Mouse (Mus musculus) telencephalon, adult 2 months (tissue): Measurements from ENCODE around the gene Tmem63a.
"Not testable (repeated sequence)": the region's sequence is repeated elsewhere in the genome, so short reads cannot be mapped to it uniquely, and the experiment has no call there.

ENCODE experiments used
- DNase-seq: peaks from one replicate; pipeline ENCODE4 v3.0.0-alpha.2; 2011; ENCODE audit warnings: low read depth, low spot score

Gene Tmem63a

GRCm38 (mm10) chr1:180926286-180926685 is 15.9 kb upstream of the Tmem63a start:
- no peak for DNase-seq

GRCm38 (mm10) chr1:180929599-180929998 is 12.5 kb upstream of the Tmem63a start:
- DNase-seq = no peak

GRCm38 (mm10) chr1:180931106-180931505 is 11.0 kb upstream of the Tmem63a start:
- no peak for DNase-seq

- DNase-seq = no peak
Observed at GRCm38 (mm10) chr1:180933659-180934058, 8.5 kb upstream of the Tmem63a start.

GRCm38 (mm10) chr1:180934467-180935419 is 7.4 kb upstream of the Tmem63a start, which contains the start of gene Lefty1:
Gene Lefty1 (plus strand): TSS chr1:180935022.
- DNase-seq = no peak

GRCm38 (mm10) chr1:180936610-180937398 is 5.3 kb upstream of the Tmem63a start:
- not testable (repeated sequence) for DNase-seq

- DNase-seq = not testable (repeated sequence)
Observed at GRCm38 (mm10) chr1:180937631-180938030, 4.5 kb upstream of the Tmem63a start.

GRCm38 (mm10) chr1:180938781-180939180 is 3.4 kb upstream of the Tmem63a start:
- not testable (repeated sequence) for DNase-seq

GRCm38 (mm10) chr1:180940776-180941460 is 1.2 kb upstream of the Tmem63a start:
- DNase-seq = no peak

GRCm38 (mm10) chr1:180941726-180942125 is 418 bp upstream of the Tmem63a start:
- DNase-seq = no peak

GRCm38 (mm10) chr1:180943032-180943644 is 994 bp downstream of the Tmem63a start:
- no peak for DNase-seq

GRCm38 (mm10) chr1:180943896-180944295 is 1.8 kb downstream of the Tmem63a start:
- no peak for DNase-seq

- no peak for DNase-seq
Observed at GRCm38 (mm10) chr1:180944553-180944952, 2.4 kb downstream of the Tmem63a start.

- peak; percentile 57 for DNase-seq
Observed at GRCm38 (mm10) chr1:180945001-180945980, 3.1 kb downstream of the Tmem63a start.

- no peak for DNase-seq
Observed at GRCm38 (mm10) chr1:180946448-180946847, 4.3 kb downstream of the Tmem63a start.

- no peak for DNase-seq
Observed at GRCm38 (mm10) chr1:180952085-180952746, 10.1 kb downstream of the Tmem63a start.

GRCm38 (mm10) chr1:180952808-180953207 is 10.7 kb downstream of the Tmem63a start:
- no peak for DNase-seq

GRCm38 (mm10) chr1:180956401-180956800 is 14.3 kb downstream of the Tmem63a start:
- no peak for DNase-seq

- DNase-seq = no peak
Observed at GRCm38 (mm10) chr1:180956973-180957381, 14.8 kb downstream of the Tmem63a start.
